Mouse (Mus musculus) c-Kit-negative CD71-positive TER-119-positive erythroid progenitor cells, embryonic 14.5 days (primary cell): Measurements from ENCODE around the gene Zkscan8.
"Not testable (repeated sequence)": the region's sequence is repeated elsewhere in the genome, so short reads cannot be mapped to it uniquely, and the experiment has no call there.

ENCODE experiments used
- DNase-seq: peaks from one replicate; pipeline ENCODE4 v3.0.0-alpha.2; 2013; ENCODE audit warnings: low read depth, low spot score

Gene Zkscan8

DNA sequence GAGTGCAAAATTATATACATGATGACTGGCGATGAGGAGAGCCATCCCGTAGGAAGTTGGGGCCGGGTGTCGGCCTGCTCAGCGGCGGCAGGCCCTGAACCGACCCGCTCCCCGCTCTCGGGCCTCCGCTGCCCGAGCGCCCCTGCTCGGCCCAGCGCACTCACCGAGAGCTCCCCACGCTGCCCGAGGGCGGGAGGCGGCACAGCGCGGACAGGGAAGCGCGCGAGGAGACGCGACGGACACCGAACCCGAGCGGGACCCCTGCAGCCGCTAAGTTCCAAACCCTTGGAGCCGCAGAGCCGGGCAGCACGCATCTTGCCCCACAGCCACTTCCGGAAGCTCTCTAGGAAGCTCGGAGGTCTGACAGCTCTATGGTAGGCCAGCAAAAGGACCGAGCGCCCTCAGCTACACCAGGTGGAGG lies at the start of gene Zkscan8:
TSS of gene Zkscan8 (minus strand) at position 340 of the 421 bp plus-strand sequence.
- DNase-seq: peak; percentile 63

DNA sequence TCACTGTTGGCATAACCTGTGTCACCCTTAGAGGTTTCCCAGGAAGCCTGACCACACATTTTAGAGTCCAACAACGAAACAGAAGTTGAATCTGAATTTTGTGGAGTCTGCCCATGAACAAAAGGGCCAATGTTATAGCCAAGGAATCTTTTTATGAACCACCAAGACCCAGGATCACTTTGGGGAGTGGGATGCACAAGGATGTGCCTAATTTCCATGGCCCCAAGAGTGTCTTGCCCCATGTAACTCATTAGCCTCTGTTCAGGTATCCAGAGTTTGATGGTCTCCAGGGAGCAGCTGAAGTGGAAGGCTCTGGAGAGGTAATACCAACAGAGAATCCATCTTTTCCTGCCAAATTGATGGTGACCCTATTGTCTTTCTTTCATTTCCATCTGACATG lies 28.9 kb upstream of the Zkscan8 start, which contains the start of gene Olfr1535:
TSS of gene Olfr1535 (minus strand) at position 101 of the 400 bp plus-strand sequence.
- DNase-seq: no peak

DNA sequence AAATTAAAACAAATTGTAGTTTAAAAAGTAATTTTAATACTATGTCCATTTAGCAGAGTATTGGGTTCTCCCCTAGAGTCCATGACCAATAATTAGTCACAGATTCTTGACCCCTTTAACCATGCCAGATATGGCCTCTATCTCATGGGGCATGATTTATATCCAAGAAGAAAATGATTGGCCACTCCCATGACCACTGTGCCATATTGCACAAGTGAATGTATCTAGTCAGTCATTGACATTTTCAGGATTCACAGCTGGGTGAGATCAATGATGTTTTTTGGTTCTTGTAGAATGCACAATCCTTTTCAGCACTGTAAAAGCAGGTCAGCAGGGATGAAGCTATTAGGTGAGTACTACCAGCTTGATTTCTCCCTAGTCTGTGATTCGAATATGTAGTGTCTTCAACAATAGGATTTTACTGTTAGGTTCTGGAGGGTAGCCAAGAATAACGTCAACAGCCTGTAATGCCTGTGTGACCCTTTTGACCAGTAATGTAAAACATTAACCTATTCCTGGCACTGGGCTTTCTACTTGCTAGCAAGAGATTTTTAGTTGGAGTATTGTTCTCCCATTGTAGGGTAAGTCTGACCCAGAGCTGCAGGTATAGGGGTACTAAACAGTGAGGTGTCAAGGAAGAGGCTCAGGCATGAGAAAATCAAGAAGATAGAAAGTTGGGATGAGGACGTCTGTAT lies 19.6 kb upstream of the Zkscan8 start:
- no peak for DNase-seq

GRCm38 (mm10) chr13:21549487-21549886 lies 18.6 kb upstream of the Zkscan8 start:
- DNase-seq: no peak

DNA sequence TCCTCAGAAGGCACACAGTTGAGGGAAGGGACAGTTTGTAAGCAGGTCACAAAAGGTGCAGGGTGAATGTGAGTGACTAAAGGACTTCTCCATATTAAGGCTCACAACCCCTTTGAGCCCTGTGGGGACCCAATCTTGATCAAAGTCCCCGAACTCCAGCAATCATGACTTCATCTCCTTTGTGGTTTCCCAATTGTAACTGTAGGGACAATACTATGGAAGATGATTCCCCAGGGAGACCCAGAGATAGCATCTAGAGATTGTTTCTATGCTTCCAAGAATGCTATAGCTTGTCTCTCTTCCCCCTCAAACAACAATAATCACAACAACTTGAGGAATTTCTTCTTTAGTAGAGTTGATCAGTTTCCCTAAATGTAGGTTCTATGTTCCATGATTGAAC lies 11.8 kb upstream of the Zkscan8 start, which contains the start of gene Olfr1366:
TSS of gene Olfr1366 (minus strand) at position 101 of the 400 bp plus-strand sequence.
- DNase-seq: no peak

DNA sequence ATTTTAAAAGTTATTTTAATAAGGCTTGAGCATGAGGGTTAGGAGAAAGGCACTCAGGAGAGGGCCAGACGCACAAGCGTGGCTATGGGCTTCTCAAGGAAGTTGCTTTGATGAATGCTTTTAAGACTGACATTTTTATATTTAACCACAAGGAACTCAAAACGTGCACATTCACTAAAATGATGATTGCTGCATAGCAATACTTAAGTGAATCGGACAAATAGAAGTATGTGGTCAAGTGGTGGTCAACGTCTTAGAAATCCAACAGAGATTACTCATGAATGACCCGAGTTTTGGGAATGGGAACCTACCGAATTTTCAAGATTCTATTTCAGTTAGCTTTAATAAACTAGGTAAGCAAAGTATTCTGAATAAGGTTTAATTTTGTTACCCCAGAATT lies 784 bp downstream of the Zkscan8 start:
- DNase-seq: no peak

DNA sequence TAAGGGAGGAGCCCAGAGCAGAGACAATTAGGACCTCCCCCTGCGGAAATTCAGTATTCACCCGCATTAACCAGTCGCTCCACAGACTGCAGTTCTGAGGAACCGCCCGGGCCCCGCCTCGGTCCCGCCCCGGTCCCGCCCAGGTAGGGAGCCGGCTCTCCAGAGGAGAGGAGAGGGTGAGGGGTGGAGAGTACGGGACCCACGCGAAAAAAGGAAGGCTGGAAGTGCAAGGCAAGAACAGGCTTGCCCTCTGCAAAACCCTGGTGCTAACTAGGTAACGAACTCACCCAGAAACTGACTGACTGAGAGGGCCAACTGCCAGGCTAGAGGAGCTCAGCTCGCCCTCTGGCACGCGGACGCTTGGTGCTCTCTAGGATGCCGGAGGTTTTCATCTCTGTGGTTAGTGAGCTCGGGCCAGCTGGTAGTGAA lies 24.7 kb downstream of the Zkscan8 start:
- DNase-seq: peak; percentile 79

DNA sequence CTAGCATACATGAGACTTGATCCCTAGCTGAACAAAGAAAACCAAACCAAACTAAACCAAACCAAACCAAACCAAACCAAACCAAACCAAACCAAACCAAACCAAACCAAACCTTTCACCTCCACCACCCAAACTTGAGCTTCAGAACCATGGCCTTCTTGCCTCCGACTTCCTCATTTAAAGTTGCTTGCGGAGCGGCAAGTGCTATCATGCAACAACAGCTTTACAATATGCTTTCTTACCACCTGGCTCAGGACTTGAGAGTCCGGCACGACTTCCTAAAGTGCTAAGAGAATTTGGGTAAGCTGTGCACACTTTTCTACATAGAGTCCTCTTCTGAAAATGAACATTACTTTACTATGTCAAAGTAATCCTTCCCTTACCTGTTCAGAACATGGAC lies 28.6 kb downstream of the Zkscan8 start:
- DNase-seq: no peak

GRCm38 (mm10) chr13:21501182-21501581 lies 29.7 kb downstream of the Zkscan8 start, which contains the start of gene Gm11273:
Gm11273 (minus strand) TSS chr13:21501418.
- DNase-seq: not testable (repeated sequence)

DNA sequence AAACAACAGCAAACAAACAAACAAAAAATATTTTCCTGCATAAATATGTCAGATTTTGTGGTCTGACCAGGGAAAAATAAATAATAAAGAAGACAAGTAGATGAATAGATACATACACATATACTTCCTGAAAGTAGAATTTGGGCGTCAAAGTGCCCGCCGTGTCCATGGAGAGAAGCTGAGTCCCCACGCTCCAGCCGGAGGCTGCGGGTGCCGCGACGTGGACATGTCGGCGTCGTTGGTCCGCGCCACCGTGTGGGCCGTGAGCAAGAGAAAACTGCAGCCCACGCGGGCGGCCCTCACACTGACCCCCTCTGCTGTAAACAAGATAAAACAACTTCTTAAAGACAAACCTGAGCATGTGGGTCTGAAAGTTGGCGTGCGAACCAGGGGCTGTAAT lies 35.8 kb downstream of the Zkscan8 start, which contains the start of gene AK157302:
TSS of gene AK157302 (plus strand) at position 144 of the 400 bp plus-strand sequence.
- DNase-seq: no peak

DNA sequence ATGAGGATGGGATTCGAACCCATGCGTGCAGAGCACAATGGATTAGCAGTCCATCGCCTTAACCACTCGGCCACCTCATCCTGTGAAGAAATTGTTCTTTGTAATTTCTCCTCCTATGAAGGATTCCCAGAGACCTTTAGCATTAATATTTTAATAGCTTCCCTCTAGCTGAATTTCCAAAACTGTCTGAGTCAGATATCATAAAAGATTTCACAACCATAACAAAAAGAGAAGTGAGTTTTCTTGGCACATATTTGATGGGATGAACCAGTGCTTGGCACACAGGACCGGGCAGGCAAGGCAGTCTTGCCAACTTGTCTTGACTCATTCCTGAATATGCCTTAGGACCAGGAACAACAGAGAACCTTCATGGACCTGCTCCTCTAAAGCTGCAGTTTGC lies 38.1 kb downstream of the Zkscan8 start:
- DNase-seq: no peak

DNA sequence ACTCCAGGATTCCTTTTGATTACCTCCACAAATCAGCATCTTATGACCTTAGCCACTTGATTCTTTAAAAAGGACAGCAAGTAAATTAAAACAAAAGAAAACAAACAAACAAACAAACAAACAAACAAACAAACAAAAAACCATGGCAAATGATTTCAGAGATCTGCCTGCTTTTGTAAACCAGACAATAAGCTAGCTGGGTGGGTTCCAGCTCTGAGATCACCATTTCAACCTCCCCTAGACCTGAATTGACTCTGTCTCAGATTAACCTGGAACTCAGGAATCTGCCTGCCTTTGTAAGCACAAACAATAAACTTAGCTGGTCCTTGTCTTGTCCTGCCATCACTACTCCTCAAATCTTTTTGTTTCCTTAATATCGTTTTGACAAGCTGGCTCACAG lies 44.0 kb downstream of the Zkscan8 start:
- DNase-seq: no peak

DNA sequence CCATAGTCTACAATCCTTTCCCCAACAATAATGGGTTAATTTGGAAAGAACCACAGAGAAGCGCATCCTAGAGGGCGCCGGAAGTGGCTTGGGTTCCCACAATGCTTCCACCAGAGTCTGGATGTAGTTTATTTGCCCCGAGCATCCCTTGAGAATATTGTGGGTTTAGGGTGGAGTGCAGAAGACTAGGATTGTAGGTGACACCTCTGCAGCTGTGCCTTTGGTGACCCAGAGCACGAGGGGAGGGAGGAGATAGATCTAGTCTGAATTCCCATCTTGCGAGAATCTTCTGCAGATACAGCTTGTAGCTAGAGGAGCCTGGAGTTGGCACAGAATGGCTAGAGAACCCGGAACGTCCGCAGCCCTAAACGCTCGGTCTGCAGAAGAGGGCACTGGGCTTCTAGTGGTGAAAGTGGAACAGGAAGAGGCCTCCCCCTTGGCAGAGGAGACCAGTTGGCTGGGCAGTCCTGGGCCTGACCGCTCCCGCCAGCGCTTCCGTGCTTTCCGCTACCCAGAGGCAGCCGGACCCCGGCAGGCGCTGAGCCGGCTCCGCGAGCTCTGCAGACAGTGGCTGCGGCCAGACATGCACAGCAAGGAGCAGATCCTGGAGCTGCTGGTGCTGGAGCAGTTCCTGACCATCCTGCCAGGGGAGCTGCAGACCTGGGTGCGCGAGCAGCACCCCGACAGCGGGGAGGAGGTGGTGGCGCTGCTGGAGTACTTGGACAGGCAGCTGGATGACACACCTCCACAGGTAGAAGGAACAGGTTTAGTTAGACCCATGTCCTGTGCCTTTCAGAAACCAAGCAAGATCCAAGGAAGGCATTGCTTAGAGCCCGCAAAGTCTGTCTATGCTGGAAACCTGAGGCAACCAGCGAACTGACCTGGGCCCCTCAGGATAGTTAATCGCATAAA lies 51.9 kb downstream of the Zkscan8 start, which contains the start of the genes Zkscan4 and Gm10065:
TSS of gene Zkscan4 (plus strand) at position 149 of the 912 bp plus-strand sequence.
TSS of gene Gm10065 (minus strand) at position 683 of the 912 bp plus-strand sequence.
- not testable (repeated sequence) for DNase-seq

GRCm38 (mm10) chr13:21472427-21472826 lies 58.5 kb downstream of the Zkscan8 start:
- no peak for DNase-seq

- DNase-seq: no peak
Measured at GRCm38 (mm10) chr13:21469097-21469496, 61.8 kb downstream of the Zkscan8 start.

DNA sequence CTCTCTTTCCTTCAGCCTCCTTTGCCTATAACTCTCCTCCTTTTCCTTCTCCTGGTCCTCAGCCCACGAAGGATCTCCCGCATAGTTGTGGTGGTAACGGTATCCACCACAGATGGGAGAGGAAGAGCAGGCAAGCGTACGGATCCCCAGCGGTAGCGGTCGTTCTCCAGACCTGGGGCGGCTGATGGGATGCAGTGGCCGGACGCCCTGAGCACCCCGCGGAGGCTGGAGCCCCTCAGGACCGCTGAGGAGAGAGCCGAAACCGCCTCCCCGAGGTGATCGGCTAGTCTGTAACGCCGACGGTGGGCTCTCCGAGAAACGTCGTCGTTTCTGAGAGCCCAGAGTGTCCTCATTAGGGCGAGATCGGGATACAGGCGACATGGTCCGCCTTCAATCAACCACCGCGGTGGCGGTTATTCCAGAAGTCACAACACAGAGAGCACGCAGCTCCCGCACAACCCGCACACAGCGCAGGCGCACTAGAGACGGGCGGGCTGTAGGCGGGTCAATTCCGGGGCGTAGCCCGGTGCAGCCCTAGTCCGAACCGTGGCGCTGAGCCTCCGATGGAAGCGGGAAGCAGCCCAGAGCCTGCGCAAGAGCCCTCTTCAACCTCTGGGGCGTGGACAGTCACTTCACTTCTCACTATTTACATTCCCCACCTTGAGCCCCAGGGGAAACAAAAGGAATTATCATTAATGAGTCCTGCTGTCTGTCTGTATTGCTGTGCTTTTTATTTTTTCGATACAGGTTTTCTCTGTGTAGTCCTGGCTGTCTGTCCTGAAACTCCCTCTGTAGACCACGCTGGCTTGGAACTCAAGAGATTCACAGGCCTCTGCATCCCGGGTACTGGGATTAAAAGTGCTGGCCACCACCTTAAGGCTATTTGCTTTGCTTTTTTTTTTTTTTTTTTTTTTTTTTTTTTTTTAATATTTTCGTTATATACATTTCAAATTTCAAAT lies 62.6 kb downstream of the Zkscan8 start, which contains the start of gene Nkapl:
TSS of gene Nkapl (minus strand) at position 449 of the 959 bp plus-strand sequence.
- DNase-seq: peak; percentile 93

DNA sequence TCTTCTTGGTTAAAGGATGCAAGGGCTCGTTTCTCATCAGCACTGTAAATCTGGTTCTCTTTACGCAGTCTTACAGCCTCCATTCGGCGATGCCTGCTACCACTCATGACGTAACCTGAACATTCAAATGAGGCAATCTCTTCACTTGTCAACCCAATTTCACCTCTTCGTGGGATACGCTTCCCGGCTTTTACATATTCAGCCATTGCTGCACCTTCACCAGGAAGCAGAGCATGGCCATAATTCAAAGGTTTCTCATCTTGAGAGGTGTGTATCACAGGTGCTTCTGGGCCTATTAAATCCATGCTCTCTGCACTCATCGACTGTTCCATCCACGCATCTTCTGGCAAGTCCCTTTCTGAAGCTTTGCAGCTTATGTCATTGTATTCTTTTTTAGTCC lies 63.6 kb downstream of the Zkscan8 start:
- DNase-seq: no peak
